Mouse (Mus musculus) spleen, postnatal 36 days (tissue): ENCODE measurements around the gene Pi4ka.
A peak's percentile ranks its signal among the peaks of the same experiment; 100 is the strongest.

ENCODE experiments used
- DNase-seq, 2 experiments: peaks; one replicate each; pipeline ENCODE4 v3.0.0; 2022; ENCODE audit warnings: low spot score in 2 of 2, mixed read lengths in 1 of 2

Pi4ka gene

DNA sequence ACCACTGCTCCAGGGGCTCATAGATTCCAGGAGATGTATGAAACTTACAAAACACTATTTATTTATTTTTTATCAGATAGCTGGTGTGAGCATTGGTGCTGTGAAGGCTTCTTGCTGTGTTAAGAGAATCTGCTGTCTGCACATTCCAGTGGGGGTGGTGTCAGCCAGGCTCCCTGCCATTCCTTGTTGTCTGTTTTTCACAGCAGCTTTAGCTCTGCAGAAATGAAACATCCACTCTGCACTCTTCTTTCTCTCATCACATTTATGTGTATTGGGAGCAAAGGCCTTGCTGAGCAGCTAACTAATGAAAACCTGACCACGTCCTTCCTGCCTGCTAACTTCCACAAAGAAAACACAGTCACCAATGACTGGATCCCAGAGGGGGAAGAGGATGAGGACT is 70.0 kb downstream of the Pi4ka start:
- DNase-seq, result no peak

DNA sequence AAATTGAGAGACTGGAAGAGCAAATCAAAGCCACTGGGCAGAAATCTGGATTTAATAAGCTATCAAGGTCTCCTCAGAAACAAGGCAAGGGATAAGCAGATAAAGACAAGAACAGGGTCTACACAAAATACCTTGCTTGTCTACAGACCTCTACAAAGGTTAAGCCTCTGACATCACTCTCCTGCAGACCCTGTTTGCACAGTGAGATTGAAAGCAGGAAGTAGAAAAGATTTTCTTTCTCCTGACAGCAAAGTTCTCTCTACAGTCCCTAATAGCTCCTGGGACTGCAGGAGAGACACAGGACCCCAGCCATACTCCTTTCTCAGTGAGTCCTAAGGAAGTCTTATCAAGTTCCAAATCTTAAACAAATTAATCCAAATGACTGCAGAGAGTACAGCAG is 71.5 kb downstream of the Pi4ka start:
- no peak for DNase-seq

DNA sequence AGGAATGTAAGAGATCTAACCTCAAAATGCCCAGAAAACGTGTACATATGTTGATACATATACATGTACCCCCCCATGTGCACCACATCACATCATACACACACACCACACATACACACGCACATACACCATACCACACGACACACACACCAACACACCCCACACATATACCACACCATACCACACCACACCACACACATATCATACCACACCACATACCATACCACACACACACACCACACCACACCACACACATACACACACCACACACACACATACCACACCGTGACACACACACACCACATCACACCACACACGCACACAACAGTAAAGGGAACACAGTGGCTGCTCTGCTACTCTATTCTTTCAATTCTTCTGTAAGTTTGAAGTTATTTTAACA is 74.3 kb downstream of the Pi4ka start:
- DNase-seq, result no peak

- DNase-seq, result no peak
Measured at GRCm38 (mm10) chr16:17331116-17331515, 75.0 kb downstream of the Pi4ka start, which contains the start of gene Serpind1. Gene Serpind1, plus strand, starts transcription at chr16:17331371.

- no peak for DNase-seq
Measured at GRCm38 (mm10) chr16:17329848-17330570, 76.1 kb downstream of the Pi4ka start.

GRCm38 (mm10) chr16:17326064-17326463 is 80.0 kb downstream of the Pi4ka start:
- DNase-seq, result no peak

DNA sequence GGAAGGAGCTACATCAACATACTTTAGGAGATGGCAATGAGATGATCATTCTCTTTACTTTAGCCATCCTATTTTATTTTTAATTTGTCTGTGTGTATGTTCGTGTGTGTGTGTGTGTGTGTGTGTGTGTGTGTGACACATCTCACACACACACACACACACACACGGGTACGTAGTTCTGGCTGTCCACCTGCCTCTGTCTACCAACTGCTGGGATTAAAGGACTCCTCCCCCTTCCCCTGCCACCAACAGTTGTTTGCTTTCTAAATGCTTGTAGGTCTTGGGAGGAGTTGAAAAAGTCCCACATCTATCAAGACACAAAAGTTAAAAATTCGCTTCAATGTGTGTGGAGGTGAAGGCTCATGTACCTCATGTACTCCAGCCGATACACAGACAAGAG is 81.4 kb downstream of the Pi4ka start:
- DNase-seq, result no peak

DNA sequence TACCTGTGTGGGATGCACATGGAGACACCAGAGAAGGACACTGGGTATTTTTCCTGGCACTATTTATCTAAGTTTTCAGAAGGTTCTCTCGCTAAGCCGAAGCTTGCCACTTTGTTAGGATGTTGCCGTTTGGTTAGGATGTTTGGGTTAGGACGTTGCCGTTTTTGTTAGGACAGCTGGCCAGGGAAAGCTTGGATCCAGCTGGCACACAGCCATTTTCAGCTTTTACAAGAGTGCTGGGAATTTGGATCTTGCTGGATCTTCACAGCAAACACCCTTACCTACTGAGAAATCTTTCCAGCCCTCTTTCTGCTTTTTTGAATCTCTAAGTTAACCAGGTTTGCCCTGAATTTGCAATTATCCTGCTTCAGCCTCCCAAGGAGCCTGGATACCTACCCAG is 84.6 kb downstream of the Pi4ka start:
- no peak for DNase-seq

DNA sequence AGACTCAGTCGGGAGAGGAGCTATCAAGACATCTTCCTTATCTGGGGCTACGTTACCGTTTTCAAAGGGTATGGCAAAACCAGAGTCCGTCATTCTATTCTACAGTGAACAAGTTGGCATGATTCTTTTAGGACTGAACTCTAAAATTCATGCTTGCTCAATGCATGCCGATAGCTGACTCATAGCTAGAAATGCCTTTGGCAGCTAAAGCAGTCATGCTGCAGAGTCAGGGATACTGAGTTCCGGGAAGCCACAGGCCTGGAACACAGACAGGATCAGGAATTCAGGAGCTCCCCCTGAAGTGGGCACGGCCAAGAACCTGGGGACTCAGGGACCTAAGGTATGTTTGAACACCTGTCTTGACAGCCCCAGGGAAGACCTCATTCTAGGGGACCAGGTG is 89.6 kb downstream of the Pi4ka start:
- DNase-seq, result no peak

DNA sequence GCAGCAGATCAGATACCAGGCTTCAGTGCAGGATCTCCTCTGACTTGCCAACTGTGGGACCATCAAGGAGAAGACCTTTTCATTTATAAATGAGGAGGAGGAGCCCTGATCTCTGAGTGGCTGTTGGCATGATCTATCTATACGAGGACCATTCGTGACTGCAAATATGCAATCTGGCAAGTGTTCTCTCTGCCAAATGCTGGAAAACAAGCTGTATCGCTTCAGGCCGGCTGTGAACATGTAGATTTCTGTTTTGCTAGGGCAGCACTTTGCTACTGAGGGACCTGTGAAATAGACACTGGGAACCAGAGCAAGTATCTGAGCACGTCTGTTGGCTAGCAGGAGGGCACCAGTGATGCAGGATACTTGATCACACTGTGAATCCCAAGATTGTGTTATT is 93.6 kb downstream of the Pi4ka start:
- no peak for DNase-seq

GRCm38 (mm10) chr16:17309036-17309435 is 97.1 kb downstream of the Pi4ka start:
- no peak for DNase-seq

DNA sequence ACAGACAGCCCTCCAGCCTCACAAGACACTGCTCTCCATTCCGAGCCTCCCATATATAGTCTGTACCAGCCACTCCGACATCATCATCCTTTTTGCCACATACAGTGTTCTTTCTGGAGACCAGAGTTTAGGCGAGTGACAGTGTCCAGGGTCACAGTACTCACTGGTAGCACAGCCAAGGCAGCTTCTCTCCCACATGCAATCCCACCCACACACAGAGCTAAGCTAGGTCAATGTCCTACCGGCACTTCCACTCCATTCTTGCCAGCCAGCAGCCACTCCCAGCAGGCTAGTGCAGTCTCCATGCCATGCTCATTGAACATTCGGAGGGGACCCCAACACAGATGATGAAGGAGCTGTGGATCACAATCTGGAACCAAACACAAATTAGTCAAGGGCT is 98.7 kb downstream of the Pi4ka start:
- DNase-seq, result no peak

DNA sequence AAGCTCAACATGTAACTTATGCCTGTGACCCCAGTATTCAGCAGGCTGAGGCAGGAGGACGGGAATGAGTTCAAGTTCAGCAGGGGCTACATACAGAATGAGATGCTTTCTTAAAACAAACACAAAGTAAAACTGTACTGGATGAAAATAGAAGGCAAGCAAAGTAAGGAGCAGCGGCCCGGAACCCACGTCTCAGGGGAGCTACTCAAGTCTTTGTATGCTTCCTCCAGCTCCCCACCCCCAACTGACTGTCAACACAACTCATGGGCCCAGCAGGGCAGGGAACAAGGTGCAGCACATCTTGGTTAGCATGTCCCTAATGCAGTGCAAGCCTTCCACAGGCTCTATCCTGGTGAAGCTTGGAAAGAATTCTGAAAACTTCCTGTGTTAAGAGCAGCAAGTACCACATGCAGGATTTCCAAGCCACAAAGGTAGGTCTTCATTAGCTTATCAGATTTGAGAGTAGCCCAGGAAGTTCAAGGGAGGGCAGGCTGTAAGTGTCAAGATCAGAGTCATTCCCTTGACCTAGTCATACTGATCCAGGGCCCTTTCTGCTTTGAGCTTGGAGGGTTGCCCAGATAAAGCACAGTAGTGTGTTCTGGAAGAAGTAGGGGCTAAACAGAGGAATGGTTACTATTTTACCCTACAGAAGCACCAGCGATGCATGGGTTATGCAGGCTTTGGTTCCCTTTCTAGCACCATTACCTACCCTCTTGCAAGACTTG is 102.4 kb downstream of the Pi4ka start:
- DNase-seq, result peak; percentile 74 to 75

DNA sequence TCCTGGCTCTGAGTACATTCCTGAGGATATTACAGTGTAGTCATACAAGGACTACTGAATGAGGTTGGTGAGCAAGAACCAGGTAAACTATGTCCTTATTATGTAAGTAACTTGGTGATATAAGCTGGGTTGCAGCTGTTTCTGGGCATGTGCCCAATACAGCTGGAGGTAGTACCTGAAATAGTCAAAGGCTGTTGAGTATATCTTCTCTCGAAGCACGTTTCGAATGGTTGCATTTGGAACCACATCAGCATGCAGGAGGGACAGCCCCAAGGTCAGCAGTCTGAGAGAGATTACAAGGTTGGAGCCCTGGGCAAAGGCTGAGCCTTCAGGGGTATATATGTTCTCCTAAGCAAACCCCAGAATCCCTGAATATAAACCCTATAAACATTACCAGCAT is 105.3 kb downstream of the Pi4ka start:
- peak; percentile 28 to 37 for DNase-seq

- peak; percentile 54 to 65 for DNase-seq
Measured at GRCm38 (mm10) chr16:17292751-17293150, 113.4 kb downstream of the Pi4ka start.

DNA sequence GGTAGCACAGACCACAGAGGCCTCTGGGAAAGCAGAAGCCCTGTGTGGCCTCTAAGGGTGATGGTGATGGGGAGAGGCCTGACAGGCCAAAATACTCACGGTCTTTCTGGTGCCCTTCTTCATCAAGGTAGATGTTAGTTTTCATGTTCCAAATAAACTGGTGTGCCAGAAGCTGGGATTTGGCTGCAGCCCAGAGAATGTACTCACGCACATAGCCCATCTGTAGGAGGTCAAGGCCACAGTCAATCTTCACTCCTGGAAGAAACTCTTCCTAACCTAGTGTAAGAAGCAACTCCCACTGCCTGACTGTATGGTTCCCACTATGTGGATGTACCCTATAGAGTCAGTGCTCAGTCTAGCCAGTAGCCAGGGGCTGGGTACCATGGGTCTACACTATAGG is 115.1 kb downstream of the Pi4ka start:
- DNase-seq, result no peak

DNA sequence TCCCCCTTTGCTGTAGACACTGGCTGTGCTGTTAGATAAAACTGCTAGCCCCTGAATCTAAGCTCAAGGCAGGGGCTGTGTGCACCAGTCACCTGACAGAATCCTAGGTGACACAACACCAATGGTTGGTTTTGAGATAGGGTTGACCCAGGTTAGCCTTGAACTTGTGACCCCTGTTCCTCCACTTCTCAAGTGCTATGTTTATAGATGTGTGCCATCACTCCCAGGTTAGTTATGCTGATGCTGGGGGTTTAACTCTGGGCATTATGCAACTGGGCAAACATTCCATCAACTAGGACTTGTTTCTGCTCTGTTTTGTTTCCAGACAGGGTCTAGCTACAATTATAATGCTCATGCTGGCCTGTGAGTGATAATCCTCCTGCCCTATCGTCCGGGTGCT is 119.0 kb downstream of the Pi4ka start:
- no peak for DNase-seq

DNA sequence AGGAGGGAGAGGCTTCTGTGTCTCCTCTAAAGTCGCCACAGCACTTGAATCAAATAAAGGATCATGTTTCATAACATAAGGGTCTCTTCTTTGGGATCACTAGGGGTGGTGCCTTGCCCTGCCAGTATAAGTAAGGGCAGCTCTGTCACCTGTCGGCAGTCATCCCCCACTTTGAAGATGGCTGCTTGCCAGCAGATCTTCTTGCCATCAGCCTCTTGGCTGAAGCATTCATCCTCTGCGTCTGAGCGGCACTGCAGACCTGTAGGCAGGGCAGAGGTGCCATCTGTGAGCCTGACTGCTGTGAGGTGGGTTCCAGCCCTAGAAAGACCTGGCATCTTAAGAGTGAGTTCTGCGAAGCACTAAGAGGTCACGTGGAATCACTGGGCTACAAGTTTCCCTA is 123.0 kb downstream of the Pi4ka start:
- DNase-seq, result no peak

GRCm38 (mm10) chr16:17280471-17280870 is 125.6 kb downstream of the Pi4ka start:
- DNase-seq, result no peak

DNA sequence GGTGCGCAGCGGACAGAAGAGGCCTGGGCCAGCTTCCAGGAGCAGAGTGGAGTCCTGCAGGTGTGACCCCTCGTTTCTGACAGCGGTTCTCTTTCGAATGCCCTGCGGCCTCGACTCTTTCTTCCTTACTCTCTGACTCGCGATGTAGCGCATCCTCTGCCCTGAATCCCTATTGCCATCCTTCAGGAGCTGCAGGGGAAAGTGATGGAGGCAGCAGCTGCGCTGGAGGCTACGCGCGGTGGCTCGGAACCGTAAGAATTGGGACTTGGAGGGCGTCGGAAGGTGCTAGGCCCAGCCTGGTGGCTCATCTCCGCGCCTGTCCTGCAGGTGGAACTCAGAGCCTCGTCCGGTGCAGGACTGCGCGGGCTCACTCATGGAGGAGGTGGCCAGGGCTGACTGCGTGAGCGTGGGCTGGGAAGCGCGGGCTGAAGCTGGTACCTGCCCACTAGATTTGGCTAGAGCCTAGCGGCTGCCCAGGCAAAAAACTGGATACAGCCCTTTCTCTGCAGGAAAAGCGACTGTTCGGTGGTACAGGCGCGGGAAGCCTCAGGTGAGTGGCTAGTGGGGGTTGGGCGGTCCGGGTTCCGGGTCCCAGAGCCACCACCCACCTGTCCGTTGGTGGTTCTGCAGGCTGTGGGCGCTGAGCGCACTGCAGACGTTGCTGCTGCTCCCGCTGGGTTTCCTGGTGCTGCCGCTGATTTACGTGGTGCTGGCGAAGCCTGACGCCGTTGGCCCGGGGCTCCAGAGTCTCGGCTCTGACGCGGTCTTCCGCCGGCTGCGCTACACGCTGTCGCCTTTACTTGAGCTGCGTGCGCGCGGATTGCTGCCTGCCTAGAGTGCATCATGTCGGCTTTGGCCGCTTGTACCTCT is 128.5 kb downstream of the Pi4ka start:
- DNase-seq, result peak; percentile 20 to 21

- DNase-seq, result peak; percentile 91 to 92
Measured at GRCm38 (mm10) chr16:17276164-17277151, 129.7 kb downstream of the Pi4ka start.
